Mouse (Mus musculus): ENCODE data around the gene Pex3. TPM values are rescaled to one million over a fixed set of nuclear protein-coding genes. Genes with fewer than 3 reads are reported as not detected.

The Pex3 gene
- total and polyA plus RNA-seq, 2 experiments from 2014 or later = 23.7 to 31.5 TPM

DNA sequence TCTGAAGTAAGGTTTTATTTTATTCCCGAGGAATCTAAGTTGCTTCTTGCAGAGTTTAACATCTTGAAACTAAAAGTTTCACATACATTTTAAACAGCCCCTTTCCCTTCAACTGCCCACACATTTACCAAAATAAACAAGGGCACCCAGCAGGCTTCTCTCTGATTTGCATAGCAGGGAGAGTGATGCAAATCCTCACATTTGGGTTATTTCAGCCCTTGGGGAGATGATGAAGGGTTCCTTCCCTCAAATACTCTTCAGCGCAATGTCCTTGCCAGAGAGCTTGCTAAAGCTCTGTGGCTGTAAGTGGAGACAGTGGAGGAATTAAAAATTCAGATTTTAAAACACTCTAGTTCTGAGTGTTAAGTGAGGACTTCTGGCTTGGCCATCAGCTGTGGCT is 35.0 kb upstream of the Pex3 start:
- Histone ChIP-seq H3K4me2 (ENCODE audit: low read depth, low read length) (no peak overlapping the region), H3K9ac (replicated peaks; ENCODE audit: low read length) (no peak overlapping the region), H3K4me3 (ENCODE audit: low read length) (no peak overlapping the region), H3K4me1 (ENCODE audit: insufficient read depth, low read length) (no peaks in the 10 kb centered on the region), H3K27ac (no peak overlapping the region), H3K36me3 (ENCODE audit: insufficient read depth, low read length) (no peaks in the 10 kb centered on the region), H3K9me3 (ENCODE audit: low read length) (no peaks in the 10 kb centered on the region), H3K27me3 (ENCODE audit: insufficient read depth, low read length) (no peaks in the 10 kb centered on the region)
- WGBS = 83% methylated on average over 2 of the region's 2 CpGs
- TF ChIP-seq CTCF (IDR thresholded peaks at IDR 0.05; ENCODE audit: low read depth) = no peak
- no peak for DNase-seq (ENCODE audit: low spot score)
- no peak for ATAC-seq

DNA sequence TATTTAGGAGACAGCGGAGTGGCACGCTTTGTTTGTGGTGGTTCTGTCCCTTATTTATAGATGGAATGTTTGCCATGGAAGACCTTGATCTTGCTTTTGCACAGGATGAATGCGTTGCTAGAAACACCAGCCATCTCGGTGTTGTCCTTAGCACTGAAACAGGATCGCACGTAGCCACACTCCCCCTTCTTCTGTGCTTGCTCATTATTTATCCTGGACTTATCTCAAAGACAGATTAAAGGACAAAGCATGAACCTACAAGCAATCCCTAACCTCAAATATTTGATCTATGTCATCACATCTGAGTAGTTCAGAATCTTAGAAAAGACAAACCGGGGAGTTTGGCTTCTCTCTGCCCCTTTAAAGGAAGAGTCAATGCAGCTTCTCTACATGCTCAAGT is 24.2 kb upstream of the Pex3 start:
- Histone ChIP-seq H3K9ac (replicated peaks; ENCODE audit: low read length) (no peak overlapping the region), H3K36me3 (ENCODE audit: insufficient read depth, low read length) (no peaks in the 10 kb centered on the region), H3K9me3 (ENCODE audit: low read length) (no peaks in the 10 kb centered on the region), H3K4me1 (ENCODE audit: insufficient read depth, low read length) (no peaks in the 10 kb centered on the region), H3K27ac (no peak overlapping the region), H3K4me2 (ENCODE audit: low read depth, low read length) (no peak overlapping the region), H3K4me3 (ENCODE audit: low read length) (no peak overlapping the region), H3K27me3 (ENCODE audit: insufficient read depth, low read length) (no peaks in the 10 kb centered on the region)
- DNase-seq (ENCODE audit: low spot score) (no peak), ATAC-seq (no peak)
- WGBS = 88% methylated on average over 7 of the region's 7 CpGs
- no peak for TF ChIP-seq CTCF (IDR thresholded peaks at IDR 0.05; ENCODE audit: low read depth)

DNA sequence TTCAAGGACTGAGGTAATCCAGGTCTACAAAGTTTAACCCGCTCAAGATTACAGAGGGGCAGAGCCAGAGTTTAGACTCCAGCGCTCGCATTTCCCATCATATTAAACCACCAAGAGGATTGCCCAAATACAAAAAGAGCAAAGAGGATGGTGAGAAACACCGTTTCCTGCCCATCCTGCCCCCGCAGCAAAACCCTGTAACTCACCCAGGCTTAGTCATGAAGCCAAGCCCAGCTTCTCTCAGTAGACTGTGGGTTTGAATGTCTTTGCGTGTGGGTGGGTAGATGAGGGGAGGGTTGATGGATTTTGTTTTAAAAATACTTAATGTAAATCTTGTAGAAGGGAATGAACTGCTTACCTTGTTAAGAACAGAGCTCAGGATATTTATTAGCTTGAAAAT is 19.5 kb upstream of the Pex3 start:
- no peak for DNase-seq (ENCODE audit: low spot score)
- no peak for TF ChIP-seq CTCF (IDR thresholded peaks at IDR 0.05; ENCODE audit: low read depth)
- Histone ChIP-seq H3K27me3 (ENCODE audit: insufficient read depth, low read length) (no peaks in the 10 kb centered on the region), H3K9ac (replicated peaks; ENCODE audit: low read length) (no peak overlapping the region), H3K4me1 (ENCODE audit: insufficient read depth, low read length) (peaks cover 9% of the 10 kb centered on the region), H3K4me2 (ENCODE audit: low read depth, low read length) (no peak overlapping the region), H3K4me3 (ENCODE audit: low read length) (no peak overlapping the region), H3K27ac (no peak overlapping the region), H3K9me3 (ENCODE audit: low read length) (no peaks in the 10 kb centered on the region), H3K36me3 (ENCODE audit: insufficient read depth, low read length) (no peaks in the 10 kb centered on the region)
- WGBS = 89% methylated on average over 6 of the region's 6 CpGs
- no peak for ATAC-seq

DNA sequence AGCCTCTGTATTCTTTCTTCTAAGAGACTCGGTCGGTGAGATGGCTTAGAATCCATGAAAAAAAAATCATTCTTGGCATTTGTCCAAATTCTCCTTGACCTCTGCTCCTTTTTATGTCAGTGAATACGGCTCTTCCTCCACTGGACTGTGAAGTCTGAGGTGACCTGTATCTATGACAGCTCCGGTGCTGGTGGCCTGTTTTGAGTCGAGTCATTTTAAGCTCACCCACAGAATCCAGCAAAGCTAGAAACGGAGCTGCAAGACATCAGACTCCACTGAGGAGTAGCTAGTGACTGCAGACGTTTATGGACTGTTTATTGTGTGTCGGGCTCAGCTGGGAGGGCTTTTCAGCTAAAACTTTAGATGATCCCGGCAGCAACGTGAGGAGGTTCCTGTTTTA is 19.1 kb upstream of the Pex3 start:
- ATAC-seq = no peak
- Histone ChIP-seq H3K4me2 (ENCODE audit: low read depth, low read length) (no peak overlapping the region), H3K4me3 (ENCODE audit: low read length) (no peak overlapping the region), H3K27me3 (ENCODE audit: insufficient read depth, low read length) (no peaks in the 10 kb centered on the region), H3K9me3 (ENCODE audit: low read length) (no peaks in the 10 kb centered on the region), H3K9ac (replicated peaks; ENCODE audit: low read length) (no peak overlapping the region), H3K4me1 (ENCODE audit: insufficient read depth, low read length) (peaks cover 9% of the 10 kb centered on the region), H3K36me3 (ENCODE audit: insufficient read depth, low read length) (no peaks in the 10 kb centered on the region), H3K27ac (no peak overlapping the region)
- TF ChIP-seq CTCF (IDR thresholded peaks at IDR 0.05; ENCODE audit: low read depth) = no peak
- no peak for DNase-seq (ENCODE audit: low spot score)
- 44% methylated on average over 10 of the region's 10 CpGs for WGBS

DNA sequence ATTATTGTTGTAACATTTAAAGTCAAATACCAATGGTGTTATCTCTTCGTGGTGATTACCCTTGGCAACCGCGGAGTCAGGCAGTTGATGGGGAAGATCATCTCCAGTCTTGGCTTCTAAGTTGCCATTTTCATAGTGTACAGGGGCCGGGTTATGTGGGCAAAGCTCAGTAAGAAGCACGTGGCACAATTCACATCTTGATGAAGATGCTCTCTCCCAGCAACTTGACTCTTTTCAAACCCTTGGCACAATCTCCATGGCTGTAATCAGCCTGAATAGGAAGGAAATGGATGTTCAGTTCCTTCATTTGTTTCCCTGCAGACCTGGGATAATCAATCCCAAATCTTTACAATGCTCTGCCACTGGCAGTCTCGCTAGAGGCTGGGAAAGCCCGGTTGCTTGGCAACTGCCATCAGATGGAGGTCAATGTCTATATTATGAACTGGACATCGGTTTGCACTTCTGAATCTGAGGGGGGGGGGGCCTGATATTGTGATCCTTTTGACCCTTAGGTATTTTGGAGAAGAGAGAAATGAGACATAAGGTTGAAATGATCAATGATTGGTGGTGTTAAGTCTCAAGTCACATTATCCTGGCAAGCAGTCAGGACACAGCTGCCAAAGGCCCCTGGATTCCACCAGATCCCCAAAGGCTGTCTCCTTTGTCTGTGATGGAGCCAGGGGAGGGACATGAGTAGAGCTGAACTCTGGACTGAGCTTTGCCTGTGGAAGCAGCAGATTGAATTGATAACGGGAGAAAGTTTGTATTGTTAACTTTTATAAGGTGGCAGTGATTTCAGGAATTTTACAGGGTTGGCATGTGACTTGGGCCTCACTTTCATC is 18.0 kb upstream of the Pex3 start:
- Histone ChIP-seq H3K27ac (no peak overlapping the region), H3K9ac (replicated peaks; ENCODE audit: low read length) (no peak overlapping the region), H3K4me2 (ENCODE audit: low read depth, low read length) (no peak overlapping the region), H3K27me3 (ENCODE audit: insufficient read depth, low read length) (no peaks in the 10 kb centered on the region), H3K36me3 (ENCODE audit: insufficient read depth, low read length) (no peaks in the 10 kb centered on the region), H3K4me1 (ENCODE audit: insufficient read depth, low read length) (peaks cover 9% of the 10 kb centered on the region), H3K9me3 (ENCODE audit: low read length) (no peaks in the 10 kb centered on the region), H3K4me3 (ENCODE audit: low read length) (no peak overlapping the region)
- TF ChIP-seq CTCF (IDR thresholded peaks at IDR 0.05; ENCODE audit: low read depth) = no peak
- DNase-seq (ENCODE audit: low spot score) (peak; percentile 22), ATAC-seq (0 out of 2 replicates have a peak, but pooled peaks have one; percentile 29)
- whole genome bisulfite sequencing = 23% methylated on average over 9 of the region's 9 CpGs

DNA sequence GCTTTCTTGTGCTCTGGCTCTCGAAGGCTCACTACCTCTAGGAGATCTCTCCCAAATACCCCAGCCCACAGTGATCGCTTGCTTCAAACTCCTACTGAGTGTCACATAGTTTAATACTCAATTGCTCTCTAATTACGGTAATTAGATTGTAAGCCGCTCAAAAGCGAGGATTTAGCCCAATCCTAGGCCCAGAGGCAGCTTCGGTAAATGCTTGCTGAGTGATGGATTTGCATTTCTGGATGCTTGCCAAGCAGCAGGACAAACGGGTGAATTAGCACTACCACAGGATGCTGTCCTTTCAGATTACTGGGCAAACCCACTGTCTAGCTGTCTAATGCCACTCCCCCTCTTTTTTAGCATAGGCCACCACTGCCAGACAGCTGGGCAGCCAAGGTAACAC is 16.9 kb upstream of the Pex3 start:
- Histone ChIP-seq H3K9me3 (ENCODE audit: low read length) (no peaks in the 10 kb centered on the region), H3K36me3 (ENCODE audit: insufficient read depth, low read length) (no peaks in the 10 kb centered on the region), H3K9ac (replicated peaks; ENCODE audit: low read length) (no peak overlapping the region), H3K27ac (no peak overlapping the region), H3K4me2 (ENCODE audit: low read depth, low read length) (no peak overlapping the region), H3K27me3 (ENCODE audit: insufficient read depth, low read length) (no peaks in the 10 kb centered on the region), H3K4me1 (ENCODE audit: insufficient read depth, low read length) (peaks cover 9% of the 10 kb centered on the region), H3K4me3 (ENCODE audit: low read length) (no peak overlapping the region)
- peak; percentile 77 for DNase-seq (ENCODE audit: low spot score)
- TF ChIP-seq CTCF (IDR thresholded peaks at IDR 0.05; ENCODE audit: low read depth) = no peak
- 21% methylated on average over 7 of the region's 7 CpGs for WGBS
- ATAC-seq = peak; percentile 30; the same call in 1 of the 2 replicates

DNA sequence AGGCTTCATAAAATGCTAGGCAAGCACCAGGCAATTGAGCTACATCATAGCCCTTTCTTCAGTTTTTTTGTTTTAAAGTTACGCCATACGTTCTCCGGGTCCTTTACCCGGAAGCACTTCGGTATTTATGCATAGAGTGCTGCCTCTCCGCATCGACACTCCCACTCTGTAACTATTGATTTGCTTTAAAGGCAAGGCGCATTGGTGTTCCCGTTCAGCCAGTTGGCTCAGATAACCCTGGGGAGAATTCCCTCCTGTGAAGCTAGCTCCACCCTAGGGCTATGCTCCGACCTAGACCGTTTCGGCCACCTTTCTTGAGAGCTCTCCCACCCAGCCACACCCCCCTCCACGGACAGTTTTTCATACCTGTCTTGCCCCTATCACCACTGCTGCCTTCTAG is 13.5 kb upstream of the Pex3 start:
- Histone ChIP-seq H3K27me3 (ENCODE audit: insufficient read depth, low read length) (no peaks in the 10 kb centered on the region), H3K9ac (replicated peaks; ENCODE audit: low read length) (no peak overlapping the region), H3K36me3 (ENCODE audit: insufficient read depth, low read length) (peaks cover 7% of the 10 kb centered on the region; the same call in 1 of the 2 replicates), H3K4me1 (ENCODE audit: insufficient read depth, low read length) (peaks cover 9% of the 10 kb centered on the region), H3K9me3 (ENCODE audit: low read length) (no peaks in the 10 kb centered on the region), H3K4me2 (ENCODE audit: low read depth, low read length) (no peak overlapping the region), H3K4me3 (ENCODE audit: low read length) (no peak overlapping the region), H3K27ac (no peak overlapping the region)
- DNase-seq (ENCODE audit: low spot score) = no peak
- no peak for ATAC-seq
- TF ChIP-seq CTCF (IDR thresholded peaks at IDR 0.05; ENCODE audit: low read depth) = no peak
- 74% methylated on average over 13 of the region's 13 CpGs for WGBS

Data from hindbrain, postnatal 0 days (tissue).